Mouse (Mus musculus): ENCODE measurements around the gene Daam1. TPM values are rescaled to one million over a fixed set of nuclear protein-coding genes. Genes with fewer than 3 reads are reported as not detected.

Daam1 gene
- polyA plus RNA-seq, 1 experiment from 2014 or later, result 7.4 TPM

DNA sequence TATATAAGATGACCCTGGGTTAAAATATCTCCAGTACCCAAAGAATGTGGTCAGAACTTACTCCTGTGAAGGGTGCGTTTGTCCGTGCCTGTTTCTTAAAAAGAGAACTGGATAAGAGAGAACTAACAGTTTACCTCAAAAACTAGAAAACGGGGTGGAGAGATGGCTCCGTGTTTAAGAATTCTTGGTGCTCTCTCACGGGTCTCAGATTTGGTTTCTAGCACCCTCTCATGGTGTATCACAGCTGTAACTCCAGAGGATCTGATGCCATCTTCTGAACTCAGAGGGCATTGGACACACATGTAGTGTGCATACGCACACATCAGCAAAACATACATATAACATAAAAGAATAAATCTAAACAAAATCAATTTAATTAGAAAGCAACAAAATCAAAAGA, 181.2 kb downstream of the Daam1 start:
- no peak for DNase-seq (ENCODE audit: low spot score)
- no peaks in the 10 kb centered on the region for H3K4me1 ChIP-seq
- 86% methylated on average over 6 of the region's 6 CpGs for WGBS
- H3K9me3 ChIP-seq, result no peaks in the 10 kb centered on the region
- no peaks in the 10 kb centered on the region for H3K36me3 ChIP-seq (replicated peaks)
- no peak overlapping the region for H3K4me3 ChIP-seq
- H3K27me3 ChIP-seq (replicated peaks; ENCODE audit: low read depth, poor library complexity, severe bottlenecking), result no peaks in the 10 kb centered on the region
- H3K27ac ChIP-seq (replicated peaks), result no peak overlapping the region

DNA sequence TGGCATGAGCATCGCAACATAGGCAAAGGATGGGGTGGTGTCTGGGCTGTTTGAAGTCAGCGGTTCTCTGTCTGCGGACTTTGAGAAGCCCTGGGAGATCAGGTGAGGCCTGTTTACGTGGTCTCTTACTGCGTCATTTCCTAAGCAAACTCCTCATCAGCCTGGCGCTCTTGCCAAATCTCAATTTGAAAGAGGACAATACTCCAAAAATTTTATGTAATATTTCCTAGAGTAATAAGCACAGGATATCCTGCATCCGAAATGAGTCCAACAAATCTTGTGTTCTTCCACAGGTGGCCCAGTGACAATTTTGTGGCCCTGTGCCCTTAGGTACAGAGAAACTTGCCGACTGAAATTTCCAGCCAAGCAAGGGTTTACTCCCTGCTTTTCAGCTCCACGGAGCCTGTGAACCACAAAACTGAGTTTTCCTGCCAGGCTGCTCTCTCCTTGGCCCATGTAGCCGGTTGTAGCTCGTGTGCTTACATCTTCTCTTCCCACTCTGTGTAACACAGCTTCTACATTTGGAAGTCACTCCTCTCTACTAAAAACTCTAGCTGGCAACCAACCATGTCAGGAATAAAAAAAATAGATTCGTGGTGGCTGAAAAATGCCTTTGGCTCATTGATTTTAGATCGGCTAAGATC, 183.0 kb downstream of the Daam1 start:
- no peak for DNase-seq (ENCODE audit: low spot score)
- Histone ChIP-seq H3K27me3 (replicated peaks; ENCODE audit: low read depth, poor library complexity, severe bottlenecking) (no peaks in the 10 kb centered on the region), H3K27ac (replicated peaks) (no peak overlapping the region), H3K4me1 (no peaks in the 10 kb centered on the region), H3K36me3 (replicated peaks) (no peaks in the 10 kb centered on the region), H3K9me3 (no peaks in the 10 kb centered on the region), H3K4me3 (no peak overlapping the region)
- WGBS, result 88% methylated on average over 13 of the region's 13 CpGs

GRCm38 (mm10) chr12:72014355-72014776, 183.5 kb downstream of the Daam1 start:
- Histone ChIP-seq H3K4me3 (no peak overlapping the region), H3K9me3 (no peaks in the 10 kb centered on the region), H3K4me1 (no peaks in the 10 kb centered on the region), H3K27ac (replicated peaks) (no peak overlapping the region), H3K36me3 (replicated peaks) (no peaks in the 10 kb centered on the region), H3K27me3 (replicated peaks; ENCODE audit: low read depth, poor library complexity, severe bottlenecking) (no peaks in the 10 kb centered on the region)
- 74% methylated on average over 10 of the region's 10 CpGs for WGBS
- DNase-seq (ENCODE audit: low spot score), result no peak

DNA sequence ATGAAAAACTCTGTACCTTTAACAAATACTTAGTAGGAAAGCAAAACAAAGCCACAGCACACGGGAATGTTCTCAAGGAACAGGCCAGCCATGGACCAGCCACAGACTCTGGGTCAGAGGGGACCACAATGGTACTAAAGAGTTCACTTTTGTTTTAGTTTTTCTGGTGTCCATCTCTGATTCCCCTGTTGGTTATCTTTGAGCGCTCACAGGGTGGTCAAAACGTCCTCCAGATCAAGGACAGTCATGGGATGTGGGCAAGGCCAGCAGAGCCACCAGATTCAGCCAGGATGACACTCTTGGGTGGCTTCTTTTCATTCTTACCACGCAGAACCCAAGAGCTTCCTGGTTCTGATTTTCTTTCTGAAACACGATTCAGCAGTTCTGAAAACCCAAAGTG, 184.4 kb downstream of the Daam1 start:
- WGBS, result 78% methylated on average over 5 of the region's 5 CpGs
- H3K4me1 ChIP-seq, result no peaks in the 10 kb centered on the region
- DNase-seq (ENCODE audit: low spot score), result no peak
- no peaks in the 10 kb centered on the region for H3K27me3 ChIP-seq (replicated peaks; ENCODE audit: low read depth, poor library complexity, severe bottlenecking)
- no peak overlapping the region for H3K4me3 ChIP-seq
- no peaks in the 10 kb centered on the region for H3K9me3 ChIP-seq
- H3K36me3 ChIP-seq (replicated peaks), result no peaks in the 10 kb centered on the region
- H3K27ac ChIP-seq (replicated peaks), result no peak overlapping the region

DNA sequence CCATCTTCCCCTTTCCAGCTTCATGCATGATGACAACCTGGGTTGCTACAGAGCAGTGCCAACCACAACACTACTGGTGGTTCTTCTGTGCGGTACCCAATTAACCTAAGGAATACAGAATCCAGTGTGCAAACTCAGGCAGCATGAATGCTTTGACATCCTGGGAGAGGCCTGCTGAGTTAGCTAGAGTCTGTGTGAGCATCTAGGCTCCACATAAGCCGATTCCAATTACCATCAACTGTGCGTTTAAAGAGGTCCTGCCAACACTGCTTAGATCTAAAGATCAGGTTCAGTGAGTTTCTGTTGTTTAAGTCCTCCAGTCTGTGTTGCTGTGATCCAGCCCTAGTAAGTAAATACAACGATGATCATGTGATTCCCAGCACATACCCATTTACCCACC, 189.4 kb downstream of the Daam1 start:
- WGBS, result 85% methylated on average over 4 of the region's 4 CpGs
- H3K4me1 ChIP-seq, result 0 out of 2 replicates have a peak, but pooled peaks cover 4% of the 10 kb centered on the region
- no peak overlapping the region for H3K4me3 ChIP-seq
- no peak for DNase-seq (ENCODE audit: low spot score)
- no peaks in the 10 kb centered on the region for H3K27me3 ChIP-seq (replicated peaks; ENCODE audit: low read depth, poor library complexity, severe bottlenecking)
- no peak overlapping the region for H3K27ac ChIP-seq (replicated peaks)
- no peaks in the 10 kb centered on the region for H3K36me3 ChIP-seq (replicated peaks)
- H3K9me3 ChIP-seq, result no peaks in the 10 kb centered on the region

- Histone ChIP-seq H3K4me3 (no peak overlapping the region), H3K9me3 (no peaks in the 10 kb centered on the region), H3K4me1 (0 out of 2 replicates have a peak, but pooled peaks cover 4% of the 10 kb centered on the region), H3K27me3 (replicated peaks; ENCODE audit: low read depth, poor library complexity, severe bottlenecking) (no peaks in the 10 kb centered on the region), H3K27ac (replicated peaks) (no peak overlapping the region), H3K36me3 (replicated peaks) (no peaks in the 10 kb centered on the region)
- DNase-seq (ENCODE audit: low spot score), result no peak
- 82% methylated on average over 5 of the region's 5 CpGs for WGBS
These were observed 190.7 kb downstream of the Daam1 start for GRCm38 (mm10) chr12:72021543-72021942.

- 93% methylated on average over 3 of the region's 3 CpGs for WGBS
- Histone ChIP-seq H3K4me3 (no peak overlapping the region), H3K27me3 (replicated peaks; ENCODE audit: low read depth, poor library complexity, severe bottlenecking) (no peaks in the 10 kb centered on the region), H3K9me3 (no peaks in the 10 kb centered on the region), H3K36me3 (replicated peaks) (no peaks in the 10 kb centered on the region), H3K27ac (replicated peaks) (no peak overlapping the region), H3K4me1 (0 out of 2 replicates have a peak, but pooled peaks cover 4% of the 10 kb centered on the region)
- no peak for DNase-seq (ENCODE audit: low spot score)
These were observed 191.9 kb downstream of the Daam1 start for GRCm38 (mm10) chr12:72022790-72023189.

- Histone ChIP-seq H3K9me3 (no peaks in the 10 kb centered on the region), H3K4me1 (0 out of 2 replicates have a peak, but pooled peaks cover 4% of the 10 kb centered on the region), H3K36me3 (replicated peaks) (no peaks in the 10 kb centered on the region), H3K4me3 (no peak overlapping the region), H3K27ac (replicated peaks) (no peak overlapping the region), H3K27me3 (replicated peaks; ENCODE audit: low read depth, poor library complexity, severe bottlenecking) (no peaks in the 10 kb centered on the region)
- DNase-seq (ENCODE audit: low spot score), result no peak
- WGBS, result 90% methylated on average over 5 of the region's 5 CpGs
These were observed 192.7 kb downstream of the Daam1 start for GRCm38 (mm10) chr12:72023572-72023971.

- no peak for DNase-seq (ENCODE audit: low spot score)
These were observed 194.5 kb downstream of the Daam1 start for GRCm38 (mm10) chr12:72025275-72025795.

DNA sequence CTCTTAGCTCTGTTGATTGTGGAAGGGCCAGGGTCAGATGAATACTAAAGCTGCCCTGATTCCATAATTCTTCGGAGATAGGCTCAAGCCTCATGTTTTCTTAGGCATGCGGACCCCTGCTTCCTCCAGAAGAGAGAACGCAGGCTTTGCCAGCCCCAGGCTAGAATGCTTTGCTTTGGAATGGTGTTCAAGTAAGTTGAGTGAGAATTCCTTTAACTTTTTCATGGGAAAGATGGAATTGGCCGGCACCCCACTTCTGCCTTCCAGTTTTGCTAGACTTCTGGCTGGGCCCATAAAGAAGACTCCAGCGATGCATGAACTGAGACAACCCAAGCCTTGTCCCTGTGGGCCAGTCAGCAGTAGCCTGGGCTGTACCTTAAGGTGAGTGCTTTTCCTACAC, 200.3 kb downstream of the Daam1 start:
- no peaks in the 10 kb centered on the region for H3K9me3 ChIP-seq
- WGBS, result 83% methylated on average over 5 of the region's 5 CpGs
- 0 out of 2 replicates have a peak, but pooled peaks cover 3% of the 10 kb centered on the region for H3K4me1 ChIP-seq
- H3K27me3 ChIP-seq (replicated peaks; ENCODE audit: low read depth, poor library complexity, severe bottlenecking), result no peaks in the 10 kb centered on the region
- no peak overlapping the region for H3K4me3 ChIP-seq
- no peak for DNase-seq (ENCODE audit: low spot score)
- no peak overlapping the region for H3K27ac ChIP-seq (replicated peaks)
- no peaks in the 10 kb centered on the region for H3K36me3 ChIP-seq (replicated peaks)

More at GRCm38 (mm10) chr12:72025275-72025795, 194.5 kb downstream of the Daam1 start:
- Histone ChIP-seq H3K4me1 (0 out of 2 replicates have a peak, but pooled peaks cover 4% of the 10 kb centered on the region), H3K9me3 (no peaks in the 10 kb centered on the region), H3K27ac (replicated peaks) (no peak overlapping the region), H3K27me3 (replicated peaks; ENCODE audit: low read depth, poor library complexity, severe bottlenecking) (no peaks in the 10 kb centered on the region), H3K4me3 (no peak overlapping the region), H3K36me3 (replicated peaks) (no peaks in the 10 kb centered on the region)
- WGBS, result 69% methylated on average over 6 of the region's 6 CpGs

DNA sequence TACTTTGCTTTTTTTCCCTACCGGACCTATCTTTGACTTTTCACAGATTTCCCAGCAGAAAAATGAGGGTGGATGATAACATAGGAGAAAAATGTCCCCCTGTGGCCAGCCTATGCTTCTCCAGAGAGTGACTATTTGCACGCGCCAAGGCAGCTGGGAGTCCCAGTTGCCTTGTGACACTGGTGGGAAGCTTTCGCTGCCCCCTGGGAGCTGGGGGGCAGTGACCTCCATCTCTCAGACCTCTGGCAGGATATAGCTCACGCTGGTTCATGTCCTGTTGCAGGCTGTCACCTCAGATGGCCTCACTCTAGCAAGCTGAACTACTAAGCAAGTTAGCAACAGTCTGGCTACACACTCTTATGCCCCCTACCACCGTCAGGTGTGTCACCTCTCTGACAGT, 200.9 kb downstream of the Daam1 start:
- 86% methylated on average over 6 of the region's 6 CpGs for WGBS

DNA sequence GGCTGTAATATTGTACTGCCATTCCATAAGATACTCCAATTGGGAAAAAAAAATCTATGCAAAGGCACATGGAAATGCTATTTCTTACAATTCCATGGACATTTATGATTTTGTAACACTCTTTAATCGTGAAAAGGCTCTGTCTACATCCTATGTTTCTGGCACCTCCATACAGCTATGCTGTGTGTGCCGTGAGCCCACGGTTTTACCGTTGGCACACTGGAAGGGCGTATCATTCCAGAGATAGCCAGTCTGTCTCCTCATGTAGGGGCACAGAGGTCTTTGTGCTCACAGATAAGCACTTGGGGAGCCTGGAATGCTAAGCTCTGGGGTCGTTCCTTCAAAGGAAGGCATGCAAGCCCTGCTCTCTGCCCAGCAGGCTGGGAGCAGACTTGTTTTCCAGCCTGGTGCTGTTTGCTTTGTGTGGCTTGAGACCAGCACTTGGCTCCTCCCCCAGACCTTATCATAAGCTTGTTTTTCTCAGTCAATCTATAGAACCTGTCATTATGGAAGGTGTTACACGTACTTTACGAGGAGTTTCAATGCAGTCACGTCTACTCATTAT, 205.3 kb downstream of the Daam1 start:
- H3K36me3 ChIP-seq (replicated peaks), result no peaks in the 10 kb centered on the region
- no peak overlapping the region for H3K4me3 ChIP-seq
- H3K27ac ChIP-seq (replicated peaks), result no peak overlapping the region
- H3K4me1 ChIP-seq, result 0 out of 2 replicates have a peak, but pooled peaks cover 8% of the 10 kb centered on the region
- 70% methylated on average over 9 of the region's 9 CpGs for WGBS
- no peaks in the 10 kb centered on the region for H3K27me3 ChIP-seq (replicated peaks; ENCODE audit: low read depth, poor library complexity, severe bottlenecking)
- H3K9me3 ChIP-seq, result no peaks in the 10 kb centered on the region
- DNase-seq (ENCODE audit: low spot score), result no peak

More for the DNA sequence above, 200.9 kb downstream of the Daam1 start:
- Histone ChIP-seq H3K27ac (replicated peaks) (no peak overlapping the region), H3K36me3 (replicated peaks) (no peaks in the 10 kb centered on the region), H3K4me1 (0 out of 2 replicates have a peak, but pooled peaks cover 3% of the 10 kb centered on the region), H3K9me3 (no peaks in the 10 kb centered on the region), H3K27me3 (replicated peaks; ENCODE audit: low read depth, poor library complexity, severe bottlenecking) (no peaks in the 10 kb centered on the region), H3K4me3 (no peak overlapping the region)
- no peak for DNase-seq (ENCODE audit: low spot score)

DNA sequence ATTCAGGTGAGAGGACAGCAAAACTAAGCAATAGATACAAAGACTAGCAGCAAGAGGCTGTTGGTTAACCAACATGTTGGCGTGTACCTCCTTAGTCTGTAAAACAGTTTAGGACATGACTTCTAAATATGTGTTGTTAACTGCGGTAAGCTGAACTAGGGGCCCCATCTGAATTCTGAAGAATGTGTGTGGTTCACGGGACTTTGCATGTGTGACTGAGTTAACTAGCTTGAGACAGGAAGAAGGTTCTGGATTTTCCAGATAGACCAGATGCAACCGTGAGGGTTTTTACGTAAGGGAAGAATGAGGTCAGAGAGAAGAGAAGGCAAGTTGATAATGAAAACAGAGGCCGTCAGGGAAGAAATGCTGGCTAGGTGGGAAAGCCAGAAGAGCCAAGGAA, 206.2 kb downstream of the Daam1 start:
- H3K27ac ChIP-seq (replicated peaks), result no peak overlapping the region
- DNase-seq (ENCODE audit: low spot score), result no peak
- no peaks in the 10 kb centered on the region for H3K36me3 ChIP-seq (replicated peaks)
- H3K9me3 ChIP-seq, result no peaks in the 10 kb centered on the region
- no peak overlapping the region for H3K4me3 ChIP-seq
- WGBS, result 90% methylated on average over 6 of the region's 6 CpGs
- H3K4me1 ChIP-seq, result 0 out of 2 replicates have a peak, but pooled peaks cover 5% of the 10 kb centered on the region
- no peaks in the 10 kb centered on the region for H3K27me3 ChIP-seq (replicated peaks; ENCODE audit: low read depth, poor library complexity, severe bottlenecking)
